Mouse (Mus musculus) skeletal muscle tissue, adult 2 months (tissue): ENCODE results near the gene Spatc1l.

Experiments
- DNase-seq: peaks from one replicate; pipeline ENCODE4 v3.0.0-alpha.2; 2012; ENCODE audit warnings: low read depth, low spot score

The Spatc1l gene

DNA sequence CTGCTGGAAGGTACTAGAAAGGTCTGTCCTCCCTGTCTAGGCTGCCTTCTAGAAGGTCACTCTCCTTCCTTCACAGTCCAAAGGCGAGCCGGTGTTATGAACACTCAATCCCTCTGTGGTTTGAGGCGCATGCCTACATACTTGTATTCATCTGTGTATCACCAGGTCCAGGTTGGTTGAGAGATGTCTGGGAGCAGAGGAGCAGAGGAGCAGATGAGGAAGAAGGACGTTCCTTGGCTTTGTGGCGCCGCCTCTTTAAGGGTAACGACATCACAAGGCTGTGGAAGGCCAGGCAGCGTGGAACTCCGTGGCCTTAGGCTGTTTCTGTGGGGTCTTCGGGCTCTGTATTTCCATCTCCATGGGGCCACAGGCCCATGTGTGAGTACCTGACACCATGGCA is at the start of gene Spatc1l:
TSS of gene Spatc1l (plus strand) at position 301 of the 400 bp plus-strand sequence.
- no peak for DNase-seq

DNA sequence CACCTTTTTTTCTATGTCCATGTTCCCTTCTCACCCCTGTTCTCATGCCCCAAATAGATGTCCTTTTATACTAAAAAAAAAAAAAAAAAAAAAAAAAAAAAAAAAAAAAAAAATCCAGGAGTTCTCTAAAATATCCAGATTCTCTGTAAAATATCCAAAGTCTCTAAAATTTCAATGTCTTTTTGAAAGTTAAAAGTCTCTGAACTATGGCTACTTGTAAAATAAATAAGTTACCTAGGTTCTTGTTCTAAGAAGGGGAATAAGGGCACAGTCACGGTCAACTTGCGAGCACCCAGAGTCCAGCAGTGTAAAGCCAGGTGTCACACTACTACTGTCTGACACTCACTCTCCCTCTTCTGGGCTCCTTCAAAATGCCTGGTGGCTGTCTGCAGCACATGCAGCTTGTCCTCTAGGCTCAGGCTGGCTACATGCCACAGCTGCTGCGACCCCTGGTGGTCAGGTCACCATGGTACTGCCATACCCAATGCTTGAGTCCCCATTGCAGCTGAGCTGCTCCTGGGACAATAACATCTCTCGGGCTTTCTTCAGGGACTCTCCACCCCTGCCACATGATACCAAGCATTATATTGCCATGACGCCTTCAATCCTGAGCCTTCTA is 49.0 kb upstream of the Spatc1l start:
- peak; percentile 54 for DNase-seq

DNA sequence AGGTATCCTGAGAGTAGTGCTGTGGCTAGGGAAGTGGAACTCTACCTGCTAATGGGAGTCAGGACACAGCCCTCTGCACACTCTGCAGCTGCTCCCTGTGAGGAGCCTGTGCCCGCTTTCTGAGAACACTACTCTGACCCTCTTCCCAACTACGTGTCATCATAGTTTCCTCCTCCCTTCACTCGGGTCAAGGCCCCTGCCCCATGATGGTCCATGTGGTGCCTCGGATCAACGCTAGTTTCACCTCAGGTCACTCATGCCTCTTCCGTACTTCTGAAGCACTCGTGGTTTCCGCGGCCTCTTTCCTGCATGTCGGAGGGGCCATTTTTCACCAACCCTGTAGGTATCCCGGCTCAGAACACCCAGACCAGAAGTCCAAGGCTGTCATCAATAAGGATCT is 31.1 kb upstream of the Spatc1l start:
- DNase-seq: no peak

DNA sequence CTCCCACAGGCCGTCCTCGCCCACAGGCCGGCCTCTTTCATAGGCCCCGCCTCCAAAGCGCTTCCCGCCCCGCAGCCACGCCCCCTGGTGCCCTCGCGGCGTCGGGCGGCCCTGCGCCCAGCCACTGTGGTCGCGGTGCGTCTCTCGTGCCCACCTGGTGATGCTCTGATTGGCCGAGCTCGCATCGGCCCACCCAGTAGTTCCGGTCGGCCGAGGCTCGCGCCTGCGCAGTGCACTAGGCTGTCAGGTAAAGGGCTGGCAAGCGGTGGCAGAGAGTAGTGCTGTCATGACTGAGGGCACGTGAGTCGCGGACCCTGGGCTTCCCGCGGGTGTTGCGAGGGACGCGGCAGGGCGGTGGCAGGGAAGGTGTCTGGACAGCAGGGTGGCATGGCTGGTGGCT is 30.7 kb upstream of the Spatc1l start, which contains the start of gene Lss:
TSS of gene Lss (plus strand) at position 214 of the 400 bp plus-strand sequence.
- peak; percentile 97 for DNase-seq

DNA sequence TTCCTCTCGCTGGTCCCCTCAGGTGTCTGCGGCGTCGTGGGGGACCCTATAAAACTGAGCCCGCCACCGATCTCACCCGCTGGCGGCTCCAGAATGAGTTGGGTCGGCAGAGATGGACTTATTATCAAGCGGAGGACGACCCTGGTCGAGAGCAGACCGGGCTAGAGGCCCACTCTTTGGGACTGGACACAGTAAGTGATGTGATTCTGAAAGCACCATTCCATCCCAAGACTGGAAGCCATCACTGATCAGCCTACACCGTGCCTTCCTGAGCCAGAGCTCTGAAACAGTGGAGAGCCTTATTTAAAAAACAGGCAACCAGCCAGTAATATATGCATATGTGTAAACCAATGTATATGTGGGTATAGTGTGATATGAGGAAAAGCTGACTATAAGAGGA is 30.2 kb upstream of the Spatc1l start:
- no peak for DNase-seq

DNA sequence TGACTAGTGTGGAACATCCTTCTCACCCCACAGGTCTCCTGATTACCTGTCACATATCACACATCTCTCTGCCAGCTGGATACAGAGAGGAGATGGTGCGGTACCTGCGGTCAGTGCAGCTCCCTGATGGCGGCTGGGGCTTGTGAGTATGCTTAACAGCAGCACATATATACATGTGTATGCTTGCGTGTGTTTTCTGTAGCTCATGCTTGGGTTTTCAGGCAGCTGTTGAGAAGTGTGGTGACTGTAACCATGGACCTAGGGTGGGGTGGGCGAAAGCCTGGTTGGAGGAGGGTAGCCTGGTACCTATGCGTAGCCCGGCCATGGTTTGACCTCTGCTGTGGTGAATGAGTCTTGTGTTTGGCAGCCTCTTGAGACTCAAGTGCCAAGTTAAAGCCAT is 26.5 kb upstream of the Spatc1l start:
- DNase-seq: no peak

DNA sequence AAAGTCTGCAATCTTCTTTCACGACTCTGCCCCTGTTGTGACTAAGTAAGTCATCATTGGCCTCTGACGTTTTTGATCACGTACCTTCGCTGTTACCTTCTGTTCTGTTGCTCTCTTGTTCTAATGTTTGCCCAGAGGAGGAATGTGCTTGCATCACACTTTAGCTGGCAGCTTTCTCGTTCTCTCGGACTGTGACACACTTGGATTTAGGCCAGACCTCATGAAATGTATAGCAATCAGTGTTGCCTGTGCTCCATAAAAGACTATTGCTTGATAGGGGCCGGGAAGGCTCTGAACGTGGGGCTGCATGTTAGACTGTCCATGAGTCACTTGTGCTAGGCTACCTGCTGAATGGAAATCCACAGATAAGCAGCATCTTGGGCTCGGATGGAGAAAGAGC is 24.5 kb upstream of the Spatc1l start:
- no peak for DNase-seq

DNA sequence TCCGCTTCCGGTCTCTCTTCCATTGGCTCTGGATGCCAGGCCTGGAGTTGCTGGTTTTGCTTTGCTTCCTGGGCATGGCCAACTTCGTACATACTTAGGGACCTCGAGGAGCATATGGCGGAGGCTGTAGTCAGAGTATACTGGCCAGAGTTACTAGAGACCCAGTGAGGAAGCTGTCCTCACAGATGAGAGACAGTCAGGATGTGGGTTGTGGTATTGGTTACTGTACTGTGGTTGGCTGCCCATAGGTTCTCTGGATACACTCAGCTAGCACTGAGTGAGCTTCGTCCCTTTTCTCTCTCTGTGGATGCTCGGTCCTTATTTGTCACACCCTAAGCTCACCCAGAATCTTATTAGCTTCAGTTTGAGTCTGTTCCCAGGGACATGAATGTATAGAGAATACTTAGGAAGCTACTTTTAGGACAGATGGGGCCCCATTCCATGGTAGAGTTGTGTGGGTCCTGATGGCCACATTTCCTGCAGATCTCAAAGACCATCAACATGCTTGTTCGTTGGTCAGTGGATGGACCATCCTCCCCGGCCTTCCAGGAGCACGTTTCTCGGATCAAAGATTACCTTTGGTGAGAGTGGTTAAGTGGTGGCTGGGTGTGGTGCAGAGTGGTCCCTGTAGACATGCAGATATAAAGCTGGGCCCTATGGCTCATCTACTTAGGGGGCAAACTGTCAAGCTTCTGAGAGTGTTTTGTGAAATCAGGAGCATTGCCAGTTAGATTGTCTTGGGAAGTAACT is 20.6 kb upstream of the Spatc1l start:
- DNase-seq: no peak

DNA sequence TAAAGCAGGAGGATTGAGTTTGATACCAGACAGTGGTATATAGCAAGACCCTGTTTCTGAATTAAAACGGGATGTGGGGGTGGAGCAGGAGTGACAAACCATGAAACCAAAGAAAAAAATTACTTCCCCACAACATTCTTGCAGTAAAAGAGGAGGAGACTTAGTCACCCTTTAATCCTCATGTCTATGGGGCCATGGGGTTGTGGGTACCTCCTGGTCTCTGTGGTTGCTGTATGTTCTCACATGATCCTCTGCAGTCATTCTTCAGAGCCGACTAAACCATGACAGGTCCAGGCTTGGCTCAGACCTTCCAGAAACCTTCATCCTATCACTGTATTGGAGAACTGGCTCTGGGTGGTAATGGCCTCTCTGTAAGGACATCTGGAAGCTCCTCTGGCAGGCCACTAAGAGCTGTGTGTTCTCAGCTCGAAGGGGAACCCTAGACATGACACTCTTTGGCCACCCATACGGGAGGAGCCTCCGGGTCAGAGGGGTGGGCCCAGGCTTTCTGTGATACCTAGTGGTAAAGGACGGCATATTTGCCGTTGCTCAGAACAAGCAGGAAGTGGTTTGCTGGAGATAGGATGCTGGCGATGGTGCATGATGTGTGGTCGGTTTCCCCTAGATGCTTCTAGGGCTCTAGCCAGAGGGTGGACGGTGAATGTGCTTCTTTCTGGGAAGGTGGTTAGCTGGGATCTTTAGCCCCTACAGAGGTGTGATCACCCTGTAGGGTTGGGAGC is 19.3 kb upstream of the Spatc1l start:
- no peak for DNase-seq

DNA sequence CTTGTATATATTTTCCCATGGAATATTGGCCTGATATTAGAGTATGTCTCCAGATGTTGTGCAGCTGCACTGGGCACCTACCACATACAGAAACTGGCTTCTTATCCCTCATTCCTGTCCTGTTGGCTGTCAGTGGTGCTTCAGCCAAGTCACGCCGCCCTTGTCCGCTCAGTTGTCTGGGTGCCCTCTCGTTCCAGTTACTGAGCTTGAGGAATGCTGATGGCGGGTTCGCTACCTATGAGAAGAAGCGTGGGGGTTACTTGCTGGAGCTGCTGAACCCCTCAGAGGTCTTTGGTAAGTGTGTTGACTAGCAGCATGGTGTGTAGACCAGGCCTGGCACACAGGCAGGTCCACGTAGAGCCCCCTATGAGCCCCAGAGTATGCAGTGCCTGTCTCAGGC is 15.5 kb upstream of the Spatc1l start:
- DNase-seq: no peak

DNA sequence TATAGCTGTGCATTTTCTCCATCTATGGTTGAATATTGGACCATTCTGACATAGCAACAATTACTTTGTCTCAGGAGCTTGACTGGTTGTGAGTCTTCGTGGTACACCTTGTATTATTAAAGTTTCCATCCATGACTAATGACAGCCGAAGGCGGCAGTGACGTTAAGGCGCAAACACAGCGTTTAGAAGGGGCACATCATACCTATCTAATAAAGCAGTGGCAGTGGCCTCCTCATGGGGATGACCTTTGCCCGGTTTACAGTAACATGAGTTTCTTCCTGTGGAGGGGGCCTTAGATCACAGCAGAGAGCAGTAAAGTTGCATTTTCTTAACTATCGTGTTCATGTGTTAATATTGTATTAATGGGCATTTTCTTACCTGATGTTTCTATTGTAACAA is 13.9 kb upstream of the Spatc1l start:
- DNase-seq: no peak

DNA sequence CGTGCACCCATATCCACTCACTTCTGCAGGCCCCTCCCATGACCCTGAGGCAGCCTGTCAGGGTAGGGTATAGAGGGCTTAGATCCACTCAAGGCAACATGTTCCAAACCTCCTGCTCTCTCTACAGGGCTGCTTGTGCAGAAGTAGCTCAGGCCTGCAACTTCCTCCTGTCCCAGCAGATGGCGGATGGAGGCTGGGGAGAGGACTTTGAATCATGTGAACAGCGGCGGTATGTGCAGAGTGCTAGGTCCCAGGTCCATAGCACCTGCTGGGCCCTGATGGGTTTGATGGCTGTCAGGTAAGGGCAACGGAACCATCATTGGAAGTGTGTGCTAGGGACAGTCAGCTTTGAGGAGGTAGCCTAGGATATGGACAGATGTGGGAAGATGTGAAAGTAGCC is 11.6 kb upstream of the Spatc1l start:
- no peak for DNase-seq

DNA sequence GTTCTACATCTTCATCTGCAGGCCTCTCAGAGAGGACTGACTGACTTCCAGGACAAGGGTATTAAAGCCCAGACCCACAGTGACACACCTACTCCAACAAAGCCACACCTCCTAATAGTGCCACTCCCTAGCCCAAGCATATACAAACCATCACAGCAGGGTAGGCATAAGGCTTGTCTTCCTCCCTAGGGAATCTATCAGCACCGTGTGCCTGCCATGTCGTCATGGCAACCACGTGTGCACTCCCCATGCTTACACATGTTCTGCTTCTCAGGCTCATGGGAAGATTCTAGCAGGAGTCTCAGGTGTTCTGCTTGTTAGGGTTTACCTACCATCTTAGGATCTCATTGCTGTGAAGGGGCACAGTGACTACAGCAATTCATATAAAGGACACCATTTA is 10.5 kb upstream of the Spatc1l start:
- DNase-seq: no peak

DNA sequence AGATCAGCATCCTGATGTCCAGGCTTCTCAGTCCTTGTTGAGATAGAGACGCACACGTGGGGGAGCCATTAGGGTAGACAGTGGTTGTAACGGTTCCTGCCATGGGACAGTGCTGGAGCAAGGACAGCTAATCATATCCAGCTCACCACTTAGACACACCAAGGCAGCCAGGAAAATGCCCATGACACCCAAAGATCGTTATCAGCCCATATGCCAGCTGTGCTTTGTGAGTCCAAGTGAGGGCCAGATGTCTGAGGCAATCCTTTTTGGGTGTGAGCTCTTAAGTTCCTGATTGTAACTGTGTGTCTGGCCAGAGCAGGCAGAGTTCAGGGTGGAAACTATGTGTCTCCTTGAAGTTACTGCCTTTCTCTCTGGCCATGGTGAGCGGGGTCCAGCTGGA is 8.0 kb upstream of the Spatc1l start:
- no peak for DNase-seq

DNA sequence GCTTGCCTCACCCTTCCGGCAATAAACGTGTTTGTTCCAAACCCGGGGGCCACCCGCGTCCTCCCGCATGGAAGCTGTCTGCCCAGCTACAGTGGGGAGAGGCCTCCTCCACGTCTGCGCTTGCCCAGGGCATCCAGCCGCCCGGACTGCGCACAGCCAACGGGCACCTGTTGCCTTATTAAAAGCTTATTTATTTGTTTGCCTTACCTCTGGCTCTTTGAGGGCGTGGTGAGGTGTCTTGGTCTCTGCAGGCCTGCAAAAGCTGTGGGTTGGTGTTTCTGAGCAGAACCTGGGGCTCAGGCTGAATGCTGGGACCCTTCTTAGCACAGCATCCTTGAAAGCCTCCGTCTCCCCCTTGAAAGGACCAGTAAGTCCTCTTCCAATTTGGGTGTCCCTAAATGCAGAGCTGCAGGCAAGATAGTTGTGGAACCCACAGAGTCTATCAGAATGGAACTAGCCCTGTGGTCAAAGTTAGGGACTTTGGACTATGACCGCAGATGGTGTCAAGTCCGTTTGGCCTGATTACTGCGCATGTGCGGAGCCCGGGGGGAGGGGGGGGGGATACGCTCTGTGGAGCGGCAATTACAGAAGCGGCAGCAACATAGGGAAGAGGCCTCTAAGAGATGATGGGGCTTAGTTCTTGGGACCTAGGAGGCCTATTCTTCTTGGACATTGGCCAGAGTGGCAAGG is 8.1 kb downstream of the Spatc1l start:
- DNase-seq: no peak

DNA sequence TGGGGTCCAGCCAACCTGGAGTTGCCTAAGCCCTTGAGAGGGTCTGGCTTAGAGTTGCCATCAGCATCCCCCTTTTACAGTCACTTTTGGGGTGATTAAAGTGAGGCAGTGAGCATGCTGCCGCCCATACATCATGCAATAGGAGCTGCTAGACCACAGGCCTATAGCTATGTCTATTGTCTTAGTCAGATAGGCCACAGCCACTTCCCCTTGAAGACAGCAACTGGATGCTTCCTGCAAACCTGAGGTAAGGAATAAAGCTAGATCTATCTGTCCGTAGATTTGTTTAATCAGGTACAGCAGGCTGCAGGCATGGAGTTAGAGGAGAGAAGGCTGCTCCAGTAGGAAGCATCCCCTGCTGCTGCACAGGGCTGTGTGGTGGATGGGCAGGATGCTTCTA is 9.0 kb downstream of the Spatc1l start:
- no peak for DNase-seq

DNA sequence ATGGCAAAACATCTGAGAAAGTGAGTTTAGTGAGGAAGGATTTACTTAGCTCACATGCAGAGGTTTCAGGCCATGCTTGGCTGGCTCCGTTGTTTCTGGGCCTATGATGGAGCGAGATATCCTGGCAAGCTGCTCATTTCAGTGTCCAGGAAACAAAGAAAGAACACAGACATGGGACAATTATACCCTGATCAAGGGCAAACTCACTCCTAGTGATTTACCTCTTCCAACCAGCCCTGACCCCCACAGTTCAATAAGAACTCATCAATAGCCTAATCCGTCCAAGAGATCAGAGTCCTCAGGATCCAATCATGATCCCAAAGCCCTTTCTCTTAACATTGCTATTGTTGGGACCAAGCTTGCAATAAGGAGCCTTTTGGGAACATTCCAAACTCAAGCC is 10.1 kb downstream of the Spatc1l start:
- no peak for DNase-seq

DNA sequence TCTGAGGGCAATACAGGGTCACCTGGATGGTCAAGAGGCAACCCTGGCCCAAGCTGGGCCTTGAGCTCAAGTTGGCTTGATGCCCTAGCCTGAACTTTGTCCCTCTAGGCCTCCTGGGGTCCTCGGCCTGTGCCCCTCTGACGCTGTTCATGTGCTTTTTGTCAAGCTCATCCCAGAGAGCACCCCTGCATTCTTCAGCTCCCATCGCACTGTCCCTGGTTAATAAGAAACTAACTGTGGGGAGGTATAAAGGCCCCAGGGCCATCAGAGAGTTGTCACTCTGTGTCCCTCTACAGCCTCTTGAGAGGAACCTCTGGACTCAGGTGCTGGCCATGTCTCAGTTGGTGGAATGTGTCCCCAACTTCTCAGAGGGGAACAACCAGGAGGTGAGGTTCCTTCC is 13.3 kb downstream of the Spatc1l start, which contains the start of gene Ftcd:
TSS of gene Ftcd (plus strand) at position 275 of the 400 bp plus-strand sequence.
- DNase-seq: no peak

DNA sequence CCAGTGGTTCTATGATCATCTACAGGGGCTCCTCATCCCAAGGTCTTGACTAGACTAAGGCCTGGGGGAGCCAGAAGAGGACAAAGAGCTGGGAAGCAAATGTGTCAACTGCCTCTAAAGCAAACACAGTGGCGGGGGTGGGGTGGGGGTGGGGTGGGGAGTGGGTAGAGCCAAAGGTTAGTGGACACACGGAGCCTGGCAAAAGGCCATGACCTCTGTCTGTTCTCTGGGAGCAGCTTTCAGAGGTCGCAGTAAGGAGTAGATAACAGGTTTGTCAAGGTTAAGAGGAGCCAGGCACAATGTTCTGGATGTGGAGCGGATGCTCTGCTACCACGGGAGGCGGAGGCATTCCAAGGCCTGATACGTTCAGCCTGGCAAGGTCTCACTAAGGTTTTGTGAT is 14.8 kb downstream of the Spatc1l start:
- DNase-seq: no peak

DNA sequence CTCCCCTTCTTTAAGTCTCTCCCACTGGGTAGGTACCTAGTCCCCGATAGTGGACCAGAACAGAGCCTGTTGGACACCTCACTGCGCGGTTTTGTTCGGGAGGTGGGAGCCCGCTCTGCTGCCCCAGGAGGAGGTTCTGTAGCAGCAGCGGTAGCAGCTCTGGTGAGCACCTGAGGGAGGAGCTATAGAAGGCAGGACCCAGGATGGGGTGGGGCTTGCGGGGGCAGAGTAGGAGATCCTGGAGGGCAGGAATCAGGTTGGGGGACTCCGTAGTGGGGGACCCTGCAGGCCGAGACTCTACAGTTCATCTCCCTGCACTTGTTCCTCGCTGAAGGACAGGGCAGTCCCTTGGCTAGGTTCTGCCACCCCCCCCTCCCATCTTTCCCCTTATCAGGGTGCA is 22.1 kb downstream of the Spatc1l start:
- DNase-seq: no peak

DNA sequence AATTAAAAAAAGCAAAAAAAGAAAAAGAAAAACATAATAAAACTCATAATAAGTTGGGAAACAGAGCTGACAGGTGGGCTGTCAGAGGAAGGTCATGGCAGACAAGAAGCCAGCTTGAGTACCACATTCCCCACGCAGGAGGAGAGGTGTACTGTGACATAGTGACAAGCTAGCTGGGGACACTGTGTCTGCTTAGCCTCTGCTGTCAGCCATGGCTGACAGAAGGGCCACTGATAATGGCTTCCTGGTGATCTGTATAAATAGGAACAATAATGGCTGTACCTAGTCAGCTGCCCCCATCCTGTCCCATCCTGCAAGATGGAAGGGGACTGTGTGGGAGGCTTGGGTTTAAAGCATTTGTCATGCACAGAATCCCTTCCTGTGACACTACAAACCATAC is 24.1 kb downstream of the Spatc1l start:
- no peak for DNase-seq

DNA sequence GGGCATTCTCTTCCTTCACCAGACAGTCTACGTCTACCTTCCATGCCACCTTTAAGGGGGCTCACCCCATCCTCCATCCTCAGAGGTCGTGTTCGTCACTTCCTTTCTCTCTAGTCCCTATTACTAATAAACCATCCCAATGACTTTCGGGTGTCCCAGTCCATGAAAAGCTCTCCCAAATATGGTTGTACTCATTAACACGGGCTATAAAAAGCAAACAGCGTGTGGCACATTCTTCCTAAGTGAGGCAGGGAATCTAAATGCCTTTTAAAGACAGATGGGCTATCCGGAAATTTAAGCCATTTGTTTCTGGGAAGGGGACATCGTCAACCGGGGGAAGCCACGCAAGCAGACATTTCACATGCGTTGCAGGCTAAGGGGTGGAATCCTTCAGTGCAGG is 28.1 kb downstream of the Spatc1l start:
- no peak for DNase-seq
